Mouse (Mus musculus) MEL (cell line): ENCODE results near the gene Ankrd53.

Experiments used
- POLR2A ChIP-seq, 2 experiments: IDR thresholded peaks; 2 replicates each; pipeline ENCODE4 v1.6.1; 2011 to 2012; ENCODE audit warnings: low read length in 2 of 2, mild to moderate bottlenecking in 2 of 2, control low read depth in 1 of 2, improper control_type of control experiment in 1 of 2, low read depth in 1 of 2, moderate library complexity in 1 of 2; ENCODE audit not compliant: control insufficient read depth in 1 of 2, insufficient read depth in 1 of 2, poor library complexity in 1 of 2
- TCF12 ChIP-seq: IDR thresholded peaks from 2 replicates; pipeline ENCODE4 v1.6.1; 2014; ENCODE audit warnings: low read depth, mild to moderate bottlenecking, inconsistent platforms, low read length, improper control_type of control experiment, moderate library complexity

DNA sequence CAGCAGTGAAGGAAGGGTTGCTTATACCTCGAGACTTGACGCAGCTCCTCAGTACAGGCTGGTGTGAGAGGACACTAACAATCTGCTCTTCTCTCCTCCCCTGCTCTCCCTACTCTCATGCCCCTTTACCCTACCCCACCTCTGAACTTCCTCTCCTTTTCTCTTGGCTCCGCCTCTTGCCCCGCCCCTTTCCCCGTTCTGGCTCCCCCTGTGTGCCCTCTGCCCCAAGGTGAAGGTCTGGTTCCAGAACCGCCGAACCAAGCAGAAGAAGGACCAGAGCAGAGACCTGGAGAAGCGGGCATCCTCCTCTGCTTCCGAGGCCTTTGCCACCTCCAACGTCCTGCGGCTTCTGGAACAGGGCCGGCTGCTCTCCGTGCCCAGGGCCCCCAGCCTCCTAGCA, 25.1 kb upstream of the Ankrd53 start:
- TF ChIP-seq TCF12 = no peak
- no peak for TF ChIP-seq POLR2A (IDR thresholded peaks at IDR 0.05; ENCODE audit: control insufficient read depth in 1 of 2, insufficient read depth in 1 of 2, low read depth in 1 of 2, low read length in 2 of 2, poor library complexity in 1 of 2)
